Mouse (Mus musculus) kidney, postnatal 0 days (tissue): ENCODE measurements around the gene 2010300C02Rik. TPM values are rescaled to one million over a fixed set of nuclear protein-coding genes. Genes with fewer than 3 reads are reported as not detected.
A peak's percentile ranks its signal among the peaks of the same experiment; 100 is the strongest.

Experiments used
- ATAC-seq: fragments of 200-750 bp; cut with Nextera tagmentation; replicated peaks from 2 replicates; pipeline ENCODE4 v1.8.0; 2017; ENCODE audit warnings: low read depth, moderate number of reproducible peaks, moderate TSS enrichment, moderate library complexity; ENCODE audit not compliant: low FRiP score
- DNase-seq: peaks from one replicate; pipeline ENCODE4 v3.0.0-alpha.2; 2016; ENCODE audit warnings: low spot score
- H3K27ac ChIP-seq: fragments of 300-500 bp; sonication (generic); 2 replicates; pipeline ENCODE4 v1.5.1; 2014; ENCODE audit warnings: mild to moderate bottlenecking
- H3K27me3 ChIP-seq: fragments of 300-500 bp; sonication (generic); 2 replicates; pipeline ENCODE4 v1.6.1; 2014; ENCODE audit warnings: low read length, mixed read lengths; ENCODE audit not compliant: insufficient read depth
- H3K36me3 ChIP-seq: fragments of 300-500 bp; sonication (generic); 2 replicates; pipeline ENCODE4 v1.6.1; 2014; ENCODE audit warnings: low read length, mixed read lengths; ENCODE audit not compliant: insufficient read depth
- H3K4me1 ChIP-seq: fragments of 300-500 bp; sonication (generic); replicated peaks from 2 replicates; pipeline ENCODE4 v1.6.1; 2014; ENCODE audit warnings: antibody characterized with exemption, low read length, mixed read lengths; ENCODE audit not compliant: insufficient read depth
- H3K4me2 ChIP-seq: fragments of 300-500 bp; sonication (generic); 2 replicates; pipeline ENCODE4 v1.6.1; 2014; ENCODE audit warnings: mild to moderate bottlenecking, low read length, moderate library complexity, mixed read lengths
- H3K4me3 ChIP-seq: fragments of 300-500 bp; sonication (generic); replicated peaks from 2 replicates; pipeline ENCODE4 v1.5.1; 2014; ENCODE audit warnings: low read depth, low read length
- H3K9ac ChIP-seq: fragments of 300-500 bp; sonication (generic); 2 replicates; pipeline ENCODE4 v1.6.1; 2014; ENCODE audit warnings: low read depth, low read length
- H3K9me3 ChIP-seq: fragments of 300-500 bp; sonication (generic); replicated peaks from 2 replicates; pipeline ENCODE4 v1.6.1; 2016; ENCODE audit warnings: low read length, inconsistent platforms, mixed read lengths
- CTCF ChIP-seq: IDR thresholded peaks from 2 replicates; pipeline ENCODE4 v1.5.1; 2016; ENCODE audit warnings: antibody characterized with exemption, low read depth, mild to moderate bottlenecking, moderate library complexity
- WGBS: fragments of 180-500 bp; shearing (Covaris S2); extraction: QIAGEN DNeasy Blood & Tissue Kit; methylation state at CpG from one replicate; pipeline ENCODE4 v1.1.7; 2014; 5-methylcytosine and 5-hydroxymethylcytosine counted together
- polyA plus RNA-seq: library from polyadenylated mRNA; unstranded; fragments of >200 nt; fragmentation: Nextera tagmentation; extraction: Ambion mirVana; gene quantifications from 2 replicates; pipeline ENCODE4 v1.2.1, GENCODE M21; 2015

The 2010300C02Rik gene
- polyA plus RNA-seq, 1 experiment from 2014 or later, result 2.4 TPM

DNA sequence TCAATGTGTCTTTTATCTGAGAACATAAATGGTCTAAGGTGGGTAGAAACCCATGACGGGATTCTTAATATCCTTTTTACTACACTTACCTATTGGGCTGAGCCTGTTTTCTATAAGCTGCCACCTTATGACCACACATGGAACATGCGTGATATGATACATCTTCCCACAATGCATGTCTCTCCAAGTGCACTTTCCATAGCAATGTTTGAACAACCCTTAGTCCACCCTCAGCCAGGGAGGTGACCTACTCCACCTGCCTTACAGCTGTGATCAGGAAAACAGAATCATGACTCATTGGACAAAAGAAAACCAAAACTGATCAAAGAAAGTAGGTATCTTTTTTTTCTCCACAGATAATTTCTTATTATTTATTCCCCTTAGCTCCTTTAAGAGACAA, 63.9 kb downstream of the 2010300C02Rik start:
- Histone ChIP-seq H3K27me3 (no peaks in the 10 kb centered on the region), H3K4me3 (no peak overlapping the region), H3K9me3 (no peaks in the 10 kb centered on the region), H3K36me3 (no peaks in the 10 kb centered on the region), H3K9ac (no peak overlapping the region), H3K4me2 (no peak overlapping the region), H3K27ac (no peak overlapping the region), H3K4me1 (no peaks in the 10 kb centered on the region)
- WGBS, result 90% methylated on average over 2 of the region's 2 CpGs
- DNase-seq (no peak), ATAC-seq (no peak)
- no peak for TF ChIP-seq CTCF

DNA sequence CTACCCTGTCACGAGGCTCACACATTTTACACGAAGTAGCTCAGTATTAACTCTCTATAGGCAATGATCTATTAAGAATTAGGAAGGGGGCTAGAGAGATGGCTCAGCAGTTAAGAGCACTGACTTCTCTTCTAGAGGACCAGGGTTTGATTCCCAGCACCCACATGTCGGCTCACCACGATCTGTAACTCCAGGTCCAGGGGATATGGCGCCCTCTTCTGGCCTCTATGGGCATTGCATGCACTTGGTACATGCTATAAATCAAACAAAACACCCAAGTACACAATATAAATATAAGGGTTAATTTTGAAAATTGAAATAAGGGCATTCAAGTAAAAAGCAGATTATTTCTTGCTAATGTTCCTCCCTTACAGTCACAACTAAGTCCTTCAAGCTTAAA, 65.9 kb downstream of the 2010300C02Rik start:
- no peaks in the 10 kb centered on the region for H3K4me1 ChIP-seq
- TF ChIP-seq CTCF, result peak; percentile 21; the same call in 1 of the 2 replicates
- no peak for DNase-seq
- H3K4me2 ChIP-seq, result no peak overlapping the region
- no peak overlapping the region for H3K4me3 ChIP-seq
- no peaks in the 10 kb centered on the region for H3K27me3 ChIP-seq
- H3K9ac ChIP-seq, result no peak overlapping the region
- WGBS, result 77% methylated on average over 5 of the region's 5 CpGs
- H3K9me3 ChIP-seq, result no peaks in the 10 kb centered on the region
- H3K36me3 ChIP-seq, result no peaks in the 10 kb centered on the region
- no peak overlapping the region for H3K27ac ChIP-seq
- ATAC-seq, result no peak

DNA sequence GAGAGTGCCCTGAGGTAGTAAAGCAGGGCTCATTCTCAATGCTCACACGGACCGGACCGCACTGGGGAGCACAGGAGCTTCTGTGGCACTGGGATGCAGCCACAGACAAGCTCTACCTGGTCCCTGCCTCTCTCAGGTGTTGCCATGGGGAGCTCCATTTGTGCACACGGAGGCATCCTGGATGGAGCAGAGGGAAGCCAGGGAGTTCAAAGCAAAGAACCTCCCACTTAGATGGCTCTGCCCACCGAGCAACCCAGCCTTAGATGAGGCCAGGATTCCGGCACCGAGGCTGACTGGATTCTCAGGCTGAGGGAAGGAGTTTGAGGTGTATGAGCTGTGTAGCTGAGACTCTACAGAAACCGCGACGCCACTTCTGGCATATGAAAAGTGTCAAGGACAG, 72.8 kb downstream of the 2010300C02Rik start:
- DNase-seq, result no peak
- H3K27ac ChIP-seq, result no peak overlapping the region
- no peak overlapping the region for H3K4me2 ChIP-seq
- H3K9me3 ChIP-seq, result no peaks in the 10 kb centered on the region
- TF ChIP-seq CTCF, result no peak
- H3K36me3 ChIP-seq, result no peaks in the 10 kb centered on the region
- no peak overlapping the region for H3K9ac ChIP-seq
- 84% methylated on average over 10 of the region's 10 CpGs for WGBS
- H3K27me3 ChIP-seq, result no peaks in the 10 kb centered on the region
- H3K4me3 ChIP-seq, result no peak overlapping the region
- no peaks in the 10 kb centered on the region for H3K4me1 ChIP-seq
- ATAC-seq, result no peak

DNA sequence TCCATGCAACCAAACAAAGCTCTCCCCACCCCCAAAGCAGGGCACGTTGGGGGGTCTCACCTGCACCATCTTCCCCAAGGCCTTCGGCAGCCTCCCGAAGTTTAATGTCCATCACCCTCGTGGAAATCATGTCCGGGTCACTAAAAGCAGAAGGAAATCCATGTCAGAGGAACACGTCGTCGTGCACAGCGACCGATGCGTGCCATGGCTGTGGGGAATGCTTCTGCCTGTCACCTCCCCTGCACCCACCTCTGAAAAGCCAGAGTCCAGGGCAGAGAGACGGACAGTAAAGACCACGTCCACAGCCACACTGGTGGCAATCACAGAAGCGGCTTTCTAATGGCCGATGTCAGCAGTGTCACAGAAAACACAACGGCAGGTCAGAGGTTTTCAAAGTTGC, 75.4 kb downstream of the 2010300C02Rik start:
- H3K9me3 ChIP-seq, result no peaks in the 10 kb centered on the region
- H3K27me3 ChIP-seq, result no peaks in the 10 kb centered on the region
- no peak overlapping the region for H3K27ac ChIP-seq
- no peak for DNase-seq
- no peak overlapping the region for H3K4me2 ChIP-seq
- H3K4me1 ChIP-seq, result no peaks in the 10 kb centered on the region
- no peak for ATAC-seq
- H3K9ac ChIP-seq, result no peak overlapping the region
- no peak overlapping the region for H3K4me3 ChIP-seq
- H3K36me3 ChIP-seq, result no peaks in the 10 kb centered on the region
- WGBS, result 88% methylated on average over 16 of the region's 16 CpGs
- TF ChIP-seq CTCF, result no peak

DNA sequence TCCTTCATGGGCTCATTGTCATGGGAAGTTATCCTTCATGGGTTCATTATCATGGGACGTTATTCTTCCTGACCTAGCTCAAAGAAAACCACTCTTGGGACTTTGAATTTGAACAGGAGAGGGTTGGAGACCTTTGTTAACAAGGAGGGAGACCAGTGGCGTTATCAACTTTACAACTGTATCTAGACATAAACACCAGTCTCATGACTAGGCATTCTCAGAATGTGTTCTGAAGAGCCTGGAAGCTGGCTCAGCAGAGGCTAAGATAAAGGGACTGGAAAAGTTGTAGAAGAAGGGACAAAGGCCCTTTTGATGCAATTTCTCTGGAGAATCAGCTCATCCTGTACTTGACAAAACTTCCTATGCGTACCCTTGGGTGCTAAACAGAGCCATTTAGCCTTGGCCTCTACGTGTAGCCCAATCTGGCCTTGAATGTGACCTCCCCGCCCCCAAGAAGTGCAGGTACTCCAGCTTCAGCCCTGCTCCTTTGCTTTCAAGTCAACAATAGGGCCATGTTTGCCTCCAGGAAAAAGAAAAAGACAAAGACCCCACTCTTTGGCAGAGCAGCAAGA, 76.0 kb downstream of the 2010300C02Rik start:
- Histone ChIP-seq H3K36me3 (no peaks in the 10 kb centered on the region), H3K4me3 (no peak overlapping the region), H3K4me1 (no peaks in the 10 kb centered on the region), H3K4me2 (no peak overlapping the region), H3K27me3 (no peaks in the 10 kb centered on the region), H3K9me3 (no peaks in the 10 kb centered on the region), H3K9ac (no peak overlapping the region), H3K27ac (no peak overlapping the region)
- DNase-seq (no peak), ATAC-seq (no peak)
- no peak for TF ChIP-seq CTCF
- WGBS, result 80% methylated on average over 5 of the region's 5 CpGs

DNA sequence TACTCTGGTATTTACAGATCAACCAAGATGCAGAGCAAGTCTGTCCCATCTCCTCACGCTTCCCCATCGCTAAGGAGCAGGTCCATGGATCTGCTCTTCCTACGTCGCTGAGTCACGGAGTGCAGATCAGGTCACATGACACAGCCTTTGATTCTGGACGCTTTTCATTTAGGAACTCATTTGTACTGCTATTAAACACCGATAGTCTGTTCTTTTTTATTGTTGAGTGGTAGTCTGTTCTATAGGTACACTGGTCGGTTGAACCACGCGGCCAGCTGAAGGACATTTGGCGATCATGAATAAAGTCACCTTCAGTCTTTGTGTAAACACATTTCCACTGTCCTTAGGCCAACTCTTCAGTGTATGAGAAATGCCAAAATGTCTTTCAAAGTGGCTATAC, 78.5 kb downstream of the 2010300C02Rik start:
- Histone ChIP-seq H3K4me3 (no peak overlapping the region), H3K9me3 (no peaks in the 10 kb centered on the region), H3K4me2 (no peak overlapping the region), H3K4me1 (no peaks in the 10 kb centered on the region), H3K27me3 (no peaks in the 10 kb centered on the region), H3K27ac (no peak overlapping the region), H3K9ac (no peak overlapping the region), H3K36me3 (no peaks in the 10 kb centered on the region)
- no peak for ATAC-seq
- TF ChIP-seq CTCF, result no peak
- WGBS, result 90% methylated on average over 11 of the region's 11 CpGs
- DNase-seq, result no peak

DNA sequence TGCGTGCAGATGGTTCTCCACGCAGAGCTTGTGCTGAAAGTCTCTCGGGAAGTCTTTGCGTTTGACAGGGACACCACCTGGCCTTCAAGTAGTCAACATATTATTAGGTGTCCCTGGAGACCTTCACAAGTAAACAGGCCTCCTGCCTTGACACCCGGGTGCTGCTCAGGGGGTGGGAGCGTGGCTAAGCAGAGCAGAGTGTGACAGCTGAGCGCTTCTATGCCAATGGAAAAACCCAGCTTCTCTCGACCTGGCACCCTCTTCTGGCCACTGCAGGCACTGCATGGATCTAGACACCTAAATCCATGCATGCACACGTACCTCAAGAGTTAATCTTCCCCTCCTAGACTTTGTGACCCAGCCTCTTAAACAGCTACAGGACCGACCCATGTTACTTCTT, 80.8 kb downstream of the 2010300C02Rik start:
- Histone ChIP-seq H3K36me3 (no peaks in the 10 kb centered on the region), H3K27me3 (no peaks in the 10 kb centered on the region), H3K4me2 (peak overlapping the region; percentile 42), H3K4me3 (no peak overlapping the region), H3K4me1 (no peaks in the 10 kb centered on the region), H3K27ac (no peak overlapping the region), H3K9me3 (no peaks in the 10 kb centered on the region), H3K9ac (no peak overlapping the region)
- ATAC-seq (peak; percentile 68), DNase-seq (peak; percentile 86)
- WGBS, result 5% methylated on average over 10 of the region's 10 CpGs
- peak; percentile 87 for TF ChIP-seq CTCF
